Mouse (Mus musculus) embryonic facial prominence, embryonic 14.5 days (tissue): ENCODE measurements around the gene Olfr1009. TPM values are rescaled to one million over a fixed set of nuclear protein-coding genes. Genes with fewer than 3 reads are reported as not detected.

Experiments
- ATAC-seq: fragments of 200-750 bp; cut with Nextera tagmentation; 2 replicates; pipeline ENCODE4 v1.8.0; 2017; ENCODE audit warnings: low read depth, moderate number of reproducible peaks, moderate TSS enrichment
- DNase-seq: peaks from one replicate; pipeline ENCODE4 v3.0.0-alpha.2; 2015; ENCODE audit warnings: low spot score
- H3K27ac ChIP-seq: fragments of 300-500 bp; sonication (generic); replicated peaks from 2 replicates; pipeline ENCODE4 v1.5.1; 2014; ENCODE audit warnings: low read depth, mild to moderate bottlenecking, low read length, moderate library complexity
- H3K27me3 ChIP-seq: fragments of 300-500 bp; sonication (generic); replicated peaks from 2 replicates; pipeline ENCODE4 v1.6.1; 2014; ENCODE audit warnings: low read length; ENCODE audit not compliant: control insufficient read depth, insufficient read depth
- H3K36me3 ChIP-seq: fragments of 300-500 bp; sonication (generic); 2 replicates; pipeline ENCODE4 v1.6.1; 2014; ENCODE audit warnings: low read length, mixed read lengths; ENCODE audit not compliant: control insufficient read depth, insufficient read depth
- H3K4me1 ChIP-seq: fragments of 300-500 bp; sonication (generic); 2 replicates; pipeline ENCODE4 v1.6.1; 2014; ENCODE audit warnings: antibody characterized with exemption, low read length; ENCODE audit not compliant: control insufficient read depth, insufficient read depth
- H3K4me2 ChIP-seq: fragments of 300-500 bp; sonication (generic); 2 replicates; pipeline ENCODE4 v1.6.1; 2014; ENCODE audit warnings: low read depth, mild to moderate bottlenecking, low read length, moderate library complexity, mixed read lengths
- H3K4me3 ChIP-seq: fragments of 300-500 bp; sonication (generic); 2 replicates; pipeline ENCODE4 v1.5.1; 2014; ENCODE audit warnings: low read depth, mild to moderate bottlenecking, low read length
- H3K9ac ChIP-seq: fragments of 300-500 bp; sonication (generic); 2 replicates; pipeline ENCODE4 v1.6.1; 2014; ENCODE audit warnings: low read depth, mild to moderate bottlenecking, low read length, moderate library complexity, mixed read lengths
- H3K9me3 ChIP-seq: fragments of 300-500 bp; sonication (generic); 2 replicates; pipeline ENCODE4 v1.6.1; 2016; ENCODE audit warnings: low read length; ENCODE audit not compliant: control insufficient read depth
- polyA plus RNA-seq: library from polyadenylated mRNA; unstranded; fragments of >200 nt; fragmentation: Nextera tagmentation; extraction: Ambion mirVana; gene quantifications from 2 replicates; pipeline ENCODE4 v1.2.1, GENCODE M21; 2014

Gene Olfr1009
- polyA plus RNA-seq, 1 experiment from 2014 or later, result not detected

- Histone ChIP-seq H3K9me3 (no peaks in the 10 kb centered on the region), H3K4me1 (no peaks in the 10 kb centered on the region), H3K27me3 (no peaks in the 10 kb centered on the region), H3K36me3 (no peaks in the 10 kb centered on the region), H3K4me3 (no peak within 1 kb of the TSS), H3K27ac (no peak within 1 kb of the TSS), H3K4me2 (no peak within 1 kb of the TSS), H3K9ac (no peak within 1 kb of the TSS)
- no peak for DNase-seq
- no peak for ATAC-seq
These were observed 57.2 kb downstream of the Olfr1009 start, which contains the start of gene Olfr1014 for GRCm38 (mm10) chr2:85772413-85772812. TSS of gene Olfr1014 (plus strand) at chr2:85772713.

Other genes starting within 250 kb of the Olfr1009 start
- gene 4833423E24Rik, start 196.4 kb upstream of the Olfr1009 start, polyA plus RNA-seq, result 4.3 and 4.5 TPM in 2 replicates
- gene Olfr996, start 136.2 kb upstream of the Olfr1009 start, polyA plus RNA-seq, result not detected in 2 replicates
- gene Olfr998, start 126.5 kb upstream of the Olfr1009 start, polyA plus RNA-seq, result not detected in 2 replicates
- gene Olfr1000, start 103.5 kb upstream of the Olfr1009 start, polyA plus RNA-seq, result not detected in 2 replicates
- not detected in 2 replicates for gene Olfr1002, start 64.7 kb upstream of the Olfr1009 start, polyA plus RNA-seq
- not detected in 2 replicates for gene Olfr154, start 51.0 kb upstream of the Olfr1009 start, polyA plus RNA-seq
- gene Olfr1006, start 36.7 kb upstream of the Olfr1009 start, polyA plus RNA-seq, result 0.11 TPM in 1 of 2 replicates, not detected in the other
- gene Olfr1008, start 26.0 kb upstream of the Olfr1009 start, polyA plus RNA-seq, result not detected in 2 replicates
- gene Olfr1012, start 47.3 kb downstream of the Olfr1009 start, polyA plus RNA-seq, result 0.18 TPM in 1 of 2 replicates, not detected in the other
- not detected in 2 replicates for gene Olfr1013, start 51.7 kb downstream of the Olfr1009 start, polyA plus RNA-seq
- gene Olfr1014, start 57.3 kb downstream of the Olfr1009 start, polyA plus RNA-seq, result 0.10 TPM in 1 of 2 replicates, not detected in the other
- 0.17 and 0.22 TPM in 2 replicates for gene Olfr1015, start 66.6 kb downstream of the Olfr1009 start, polyA plus RNA-seq
- gene Olfr1016, start 87.1 kb downstream of the Olfr1009 start, polyA plus RNA-seq, result 0.13 and 0.22 TPM in 2 replicates
- gene Olfr1018, start 103.1 kb downstream of the Olfr1009 start, polyA plus RNA-seq, result not detected in 2 replicates
- not detected in 2 replicates for gene Olfr1019, start 130.1 kb downstream of the Olfr1009 start, polyA plus RNA-seq
- gene Olfr1020, start 131.6 kb downstream of the Olfr1009 start, polyA plus RNA-seq, result not detected in 2 replicates
- not detected in 2 replicates for gene Olfr1022, start 153.2 kb downstream of the Olfr1009 start, polyA plus RNA-seq
- not detected in 2 replicates for gene Olfr1023, start 170.2 kb downstream of the Olfr1009 start, polyA plus RNA-seq
- gene Olfr1024, start 189.6 kb downstream of the Olfr1009 start, polyA plus RNA-seq, result not detected in 2 replicates
- 0.14 and 0.50 TPM in 2 replicates for gene Olfr1025-ps1, start 199.8 kb downstream of the Olfr1009 start, polyA plus RNA-seq
- gene Olfr1026, start 206.1 kb downstream of the Olfr1009 start, polyA plus RNA-seq, result 0.13 TPM in 1 of 2 replicates, not detected in the other
- gene Olfr1028, start 235.0 kb downstream of the Olfr1009 start, polyA plus RNA-seq, result not detected in 2 replicates